Mouse (Mus musculus) E14TG2a.4 (cell line): ENCODE results near the gene Gm10058.
"Not testable (repeated sequence)": the region's sequence is repeated elsewhere in the genome, so short reads cannot be mapped to it uniquely, and the experiment has no call there.

Source experiments
- H3K27me3 ChIP-seq: 2 replicates; pipeline ENCODE4 v1.6.1; 2014; ENCODE audit warnings: low read length, control low read depth; ENCODE audit not compliant: insufficient read depth
- H3K36me3 ChIP-seq: 2 replicates; pipeline ENCODE4 v1.6.1; 2014; ENCODE audit warnings: low read length, control low read depth; ENCODE audit not compliant: insufficient read depth
- H3K4me1 ChIP-seq: replicated peaks from 2 replicates; pipeline ENCODE4 v1.6.1; 2014; ENCODE audit warnings: low read depth, low read length, control low read depth
- H3K4me3 ChIP-seq: replicated peaks from 2 replicates; pipeline ENCODE4 v1.5.1; 2014; ENCODE audit warnings: mild to moderate bottlenecking, low read length
- H3K9me3 ChIP-seq: 2 replicates; pipeline ENCODE4 v1.6.1; 2014; ENCODE audit warnings: low read length, control low read depth

The Gm10058 gene

DNA sequence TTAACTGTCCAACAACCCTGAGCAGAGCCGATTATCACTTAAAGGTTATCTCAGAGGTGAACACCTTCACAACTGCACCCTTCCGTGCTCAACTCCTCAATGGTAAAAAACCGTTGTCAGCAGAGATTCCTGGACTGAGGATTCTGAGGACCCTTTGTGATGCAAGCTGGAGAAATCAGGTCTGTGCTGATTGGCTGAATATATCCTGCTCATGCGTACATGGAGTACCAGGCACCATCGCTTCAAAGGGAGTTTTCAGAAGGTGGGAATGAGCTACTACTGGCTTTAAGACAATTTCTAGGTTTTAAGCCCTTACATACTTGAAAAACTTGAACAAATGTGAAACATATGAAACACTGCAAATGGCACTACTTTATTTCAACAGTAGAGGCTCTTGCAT lies at the start of gene Gm10058:
Gm10058 (minus strand) TSS at position 101 of the 400 bp plus-strand sequence.
- H3K36me3 ChIP-seq, H3K9me3 ChIP-seq, H3K27me3 ChIP-seq, H3K4me1 ChIP-seq, H3K4me3 ChIP-seq: not testable (repeated sequence)
